Mouse (Mus musculus): ENCODE results near the gene Spc24. TPM values are rescaled to one million over a fixed set of nuclear protein-coding genes. Genes with fewer than 3 reads are reported as not detected.

Spc24 gene
- polyA plus RNA-seq, 1 experiment, result 3.3 TPM

DNA sequence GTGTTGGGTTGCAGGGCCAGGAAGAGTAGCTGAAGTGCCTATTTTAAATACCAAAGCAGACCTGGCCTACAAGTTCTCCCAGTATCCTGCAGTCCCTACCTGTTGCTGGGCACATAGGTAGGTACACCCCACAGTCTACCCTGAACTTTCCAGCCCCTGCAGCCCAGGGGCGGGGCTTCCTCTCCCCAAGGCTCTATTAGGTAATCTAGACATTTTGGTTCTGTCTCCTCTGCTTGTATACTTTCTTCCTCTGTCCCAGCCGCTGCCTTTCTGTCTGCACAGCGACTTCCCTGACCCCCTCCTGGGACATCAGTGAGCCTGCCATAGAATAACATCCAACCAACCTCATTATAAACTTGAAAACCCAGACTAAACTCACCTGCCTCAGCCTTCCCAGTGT, 9.7 kb downstream of the Spc24 start:
- DNase-seq (ENCODE audit: extremely low spot score in 1 of 2, low spot score in 1 of 2), result no peak

DNA sequence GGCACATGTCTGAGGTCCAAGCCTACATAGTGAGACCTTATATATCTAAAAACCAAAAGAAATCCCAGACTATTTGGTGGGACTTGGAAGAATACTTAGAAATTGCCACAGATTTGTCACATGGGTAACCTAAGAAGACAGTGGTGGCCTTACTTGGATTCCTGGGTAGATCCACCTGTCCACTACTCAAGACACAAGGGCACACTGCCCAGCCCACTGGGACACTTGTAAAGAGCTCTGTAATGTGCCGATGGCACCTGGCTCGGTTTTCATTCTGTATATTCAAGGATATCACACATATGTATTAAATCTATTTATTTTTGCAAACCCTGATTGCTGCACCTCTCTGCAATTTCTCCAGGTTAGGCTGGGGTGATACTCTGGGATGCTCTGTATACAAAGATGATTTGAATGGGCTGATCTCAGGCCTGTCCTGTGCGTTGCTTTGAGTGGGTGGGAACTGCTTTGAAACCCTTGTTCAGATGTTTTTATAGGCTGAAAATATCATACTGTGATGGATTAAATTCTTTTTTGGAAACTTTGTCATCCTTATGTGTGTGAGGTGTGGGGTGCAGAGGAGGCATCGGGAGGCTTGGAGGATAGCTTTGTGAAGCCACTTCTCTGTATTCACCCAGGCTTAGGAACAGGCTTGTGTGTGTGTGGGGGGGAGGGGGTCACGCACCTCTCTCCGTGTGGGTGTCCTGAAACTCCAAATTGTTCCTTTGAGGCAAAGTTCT, 10.6 kb downstream of the Spc24 start:
- no peak for DNase-seq (ENCODE audit: extremely low spot score in 1 of 2, low spot score in 1 of 2)

DNA sequence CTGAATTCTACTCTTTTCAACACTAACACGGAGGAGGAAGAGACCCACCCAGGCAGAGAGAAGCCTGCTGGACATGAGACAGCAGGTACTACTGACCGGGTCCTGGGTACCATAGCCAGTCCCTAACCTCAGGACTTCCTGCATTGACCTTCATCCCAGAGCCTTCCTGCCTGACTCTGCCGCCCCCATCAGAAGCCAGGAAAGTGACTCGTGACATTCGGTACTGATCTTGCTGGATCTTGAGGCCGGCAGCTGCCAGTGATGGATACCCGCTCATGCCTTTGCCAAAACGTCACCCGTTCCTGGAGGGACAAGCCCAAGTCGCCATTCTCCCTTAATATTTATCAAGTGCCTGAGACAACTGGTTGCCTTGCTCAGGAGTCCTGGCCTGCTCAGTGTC, 11.6 kb downstream of the Spc24 start:
- no peak for DNase-seq (ENCODE audit: extremely low spot score in 1 of 2, low spot score in 1 of 2)

DNA sequence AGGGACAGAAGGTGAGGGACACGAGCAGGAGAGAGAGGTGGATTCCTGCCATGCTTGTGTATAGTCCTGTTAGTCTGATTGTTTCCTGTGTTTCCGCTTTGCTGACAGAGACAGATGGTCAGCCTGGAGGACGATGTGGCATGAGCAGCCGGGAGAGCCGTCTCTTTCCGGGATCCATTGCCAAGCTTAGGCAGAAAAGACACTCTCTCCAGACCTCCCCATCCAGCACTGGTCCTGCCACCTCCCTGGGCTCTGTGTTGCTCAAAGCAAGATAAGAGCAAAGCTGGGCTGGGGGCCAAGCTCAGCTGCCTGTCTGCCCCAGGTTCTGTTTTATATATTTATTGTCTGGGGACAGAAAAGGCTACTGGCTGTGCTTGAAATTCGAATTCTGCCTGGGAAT, 12.1 kb downstream of the Spc24 start:
- DNase-seq (ENCODE audit: extremely low spot score in 1 of 2, low spot score in 1 of 2), result no peak

DNA sequence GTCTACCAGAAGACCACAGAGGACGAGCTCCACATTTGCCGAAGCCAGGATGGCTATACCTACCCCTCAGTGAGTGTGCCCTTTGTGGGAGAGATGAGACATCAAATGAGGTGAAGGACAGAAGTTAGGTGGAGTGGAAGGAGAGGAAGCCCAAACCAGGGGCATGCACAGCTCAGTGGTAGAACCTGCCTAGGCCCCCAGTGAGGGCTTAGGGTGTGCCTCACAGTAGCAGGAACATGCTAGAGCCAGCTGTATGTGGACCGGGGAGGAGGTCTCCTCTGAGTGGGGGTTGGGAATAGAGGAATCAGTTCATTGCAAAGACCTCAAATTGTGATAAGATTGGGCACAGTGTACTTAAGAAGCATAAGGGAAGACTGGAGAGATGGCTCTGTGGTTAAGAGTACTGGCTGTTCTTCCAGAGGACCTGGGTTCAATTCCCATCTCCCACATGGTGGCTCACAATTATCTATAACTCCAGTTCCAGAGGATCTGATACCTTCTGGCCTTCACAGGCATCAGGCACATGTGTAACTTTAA, 12.8 kb downstream of the Spc24 start:
- no peak for DNase-seq (ENCODE audit: extremely low spot score in 1 of 2, low spot score in 1 of 2)

DNA sequence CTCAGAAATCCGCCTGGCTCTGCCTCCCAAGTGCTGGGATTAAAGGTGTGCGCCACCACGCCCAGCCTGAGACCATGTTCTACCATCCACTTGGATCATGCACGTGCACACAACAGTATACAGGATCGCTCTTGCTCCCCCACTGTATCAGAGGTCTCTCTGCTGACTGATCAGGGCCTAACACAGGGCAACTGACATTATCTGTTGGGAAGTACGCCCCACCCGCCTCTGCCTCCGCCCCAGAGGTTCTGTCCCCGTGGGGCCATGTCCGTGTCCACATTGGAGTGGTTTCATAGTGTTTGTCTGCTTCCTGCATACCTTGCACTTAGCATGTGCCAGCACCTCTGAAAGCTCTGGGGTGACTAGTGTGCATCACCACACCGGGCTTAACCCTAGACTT, 18.6 kb downstream of the Spc24 start:
- DNase-seq (ENCODE audit: extremely low spot score in 1 of 2, low spot score in 1 of 2), result no peak

DNA sequence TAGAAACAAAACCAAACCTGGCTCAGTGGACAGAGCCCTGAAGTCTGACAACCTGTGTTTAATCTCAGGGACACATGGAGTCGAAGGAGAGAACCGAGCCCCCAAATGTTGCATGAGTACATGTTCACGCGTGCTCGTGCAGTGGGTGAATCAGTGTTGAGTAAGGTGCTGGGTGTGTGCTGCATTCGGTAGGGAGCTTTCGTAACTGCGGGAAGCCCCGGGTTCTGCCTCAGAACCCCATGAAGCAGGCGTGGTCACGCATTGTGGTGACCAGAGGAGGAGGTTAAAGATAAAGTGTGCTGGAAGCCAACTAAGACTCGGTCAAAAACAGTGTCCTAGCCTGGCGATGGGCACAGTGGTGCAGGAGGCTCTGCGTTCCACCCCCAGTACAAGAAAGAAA, 19.7 kb downstream of the Spc24 start:
- DNase-seq (ENCODE audit: extremely low spot score in 1 of 2, low spot score in 1 of 2), result no peak

DNA sequence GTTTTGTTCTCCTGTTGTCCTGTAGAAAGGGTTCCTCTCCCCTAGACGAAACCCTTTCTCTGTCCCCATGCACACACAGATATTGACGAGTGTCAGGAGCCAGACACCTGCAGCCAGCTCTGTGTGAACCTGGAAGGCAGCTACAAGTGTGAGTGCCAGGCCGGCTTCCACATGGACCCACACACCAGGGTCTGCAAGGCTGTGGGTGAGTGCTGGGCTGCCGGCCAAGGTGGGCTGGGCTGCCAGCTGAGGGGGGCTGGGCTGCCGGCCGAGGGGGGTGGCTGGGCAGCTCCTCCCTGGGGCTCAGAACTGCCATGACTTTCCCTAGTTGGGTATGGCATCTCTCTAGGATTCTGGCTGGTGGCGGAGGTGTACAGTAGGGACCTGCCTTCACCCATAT, 21.3 kb downstream of the Spc24 start:
- no peak for DNase-seq (ENCODE audit: extremely low spot score in 1 of 2, low spot score in 1 of 2)

DNA sequence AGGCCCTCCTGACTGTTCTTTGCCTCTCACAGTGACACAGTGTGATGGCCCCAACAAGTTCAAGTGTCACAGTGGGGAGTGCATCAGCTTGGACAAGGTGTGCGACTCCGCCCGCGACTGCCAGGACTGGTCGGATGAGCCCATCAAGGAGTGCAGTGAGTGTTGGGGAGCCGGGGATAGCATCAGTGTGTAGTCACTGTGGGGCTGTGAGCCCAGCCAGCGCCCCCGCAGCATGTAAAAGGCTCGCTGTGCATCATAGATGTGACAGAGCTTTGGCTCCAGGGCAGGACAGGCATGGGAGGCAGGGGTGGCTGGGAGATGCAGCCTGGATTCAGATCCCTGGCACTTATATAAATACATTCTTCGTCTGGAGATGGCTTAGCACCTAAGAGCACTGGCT, 22.9 kb downstream of the Spc24 start:
- peak; percentile 53 to 59 for DNase-seq (ENCODE audit: extremely low spot score in 1 of 2, low spot score in 1 of 2)

DNA sequence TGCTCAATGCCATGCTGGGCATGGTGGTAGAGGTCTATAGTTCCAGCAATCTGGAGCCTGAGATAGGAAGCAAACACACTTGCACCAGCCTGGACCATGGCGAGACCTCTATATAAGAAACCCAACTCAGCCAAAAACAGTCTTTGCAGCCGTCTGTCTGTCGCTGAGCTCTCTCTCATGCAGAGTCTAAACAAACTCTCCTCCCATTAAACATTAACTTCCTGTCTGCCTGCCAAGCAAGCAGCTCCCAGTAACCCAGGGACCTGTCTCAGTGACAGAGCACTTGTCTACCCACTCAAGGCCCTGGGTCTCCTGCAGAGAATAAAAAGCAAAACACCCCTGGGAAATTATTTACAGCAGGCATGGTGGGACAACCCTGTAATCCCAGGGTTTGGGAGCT, 23.5 kb downstream of the Spc24 start:
- no peak for DNase-seq (ENCODE audit: extremely low spot score in 1 of 2, low spot score in 1 of 2)

DNA sequence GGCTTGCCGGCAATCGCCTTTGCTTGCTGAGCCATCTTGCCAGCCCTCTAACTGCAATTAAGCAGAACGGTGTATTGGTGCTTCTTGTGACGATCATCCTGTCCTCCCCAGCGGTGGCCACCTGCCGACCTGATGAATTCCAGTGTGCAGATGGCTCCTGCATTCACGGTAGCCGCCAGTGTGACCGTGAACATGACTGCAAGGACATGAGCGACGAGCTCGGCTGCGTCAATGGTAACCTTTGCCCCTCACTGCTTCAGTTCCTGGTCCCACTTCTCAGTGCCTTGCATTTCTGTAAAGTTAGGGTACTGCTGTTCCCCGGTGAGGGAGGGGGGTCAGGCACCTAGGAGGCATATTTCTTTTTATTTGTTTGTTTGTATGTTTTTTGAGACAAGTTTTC, 25.0 kb downstream of the Spc24 start:
- DNase-seq (ENCODE audit: extremely low spot score in 1 of 2, low spot score in 1 of 2), result no peak

DNA sequence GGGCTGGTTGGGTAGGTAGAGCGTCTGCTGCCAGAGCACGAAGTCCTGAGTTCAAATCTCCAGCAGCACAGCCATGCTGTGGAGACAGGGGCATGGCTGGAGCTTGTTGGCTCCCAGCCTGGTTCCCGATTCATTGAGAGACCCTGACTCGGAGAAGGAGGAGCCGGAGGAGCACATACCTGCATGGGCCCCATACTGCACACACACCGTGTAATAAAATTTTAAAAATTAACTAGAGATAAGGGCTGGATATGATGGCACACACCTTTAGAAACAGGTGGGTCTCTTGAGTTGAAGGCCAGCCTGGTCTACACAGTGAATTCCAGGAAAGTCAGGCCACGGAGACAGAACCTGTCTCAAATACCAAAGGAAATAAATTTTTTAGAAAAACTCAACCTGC, 26.1 kb downstream of the Spc24 start:
- no peak for DNase-seq (ENCODE audit: extremely low spot score in 1 of 2, low spot score in 1 of 2)

DNA sequence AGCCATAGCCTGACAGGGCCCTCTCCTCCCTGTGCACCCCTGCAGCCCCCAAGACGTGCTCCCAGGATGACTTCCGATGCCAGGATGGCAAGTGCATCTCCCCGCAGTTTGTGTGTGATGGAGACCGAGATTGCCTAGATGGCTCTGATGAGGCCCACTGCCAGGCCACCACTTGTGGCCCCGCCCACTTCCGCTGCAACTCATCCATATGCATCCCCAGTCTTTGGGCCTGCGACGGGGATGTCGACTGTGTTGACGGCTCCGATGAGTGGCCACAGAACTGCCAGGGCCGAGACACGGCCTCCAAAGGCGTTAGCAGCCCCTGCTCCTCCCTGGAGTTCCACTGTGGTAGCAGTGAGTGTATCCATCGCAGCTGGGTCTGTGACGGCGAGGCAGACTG, 26.7 kb downstream of the Spc24 start:
- no peak for DNase-seq (ENCODE audit: extremely low spot score in 1 of 2, low spot score in 1 of 2)

DNA sequence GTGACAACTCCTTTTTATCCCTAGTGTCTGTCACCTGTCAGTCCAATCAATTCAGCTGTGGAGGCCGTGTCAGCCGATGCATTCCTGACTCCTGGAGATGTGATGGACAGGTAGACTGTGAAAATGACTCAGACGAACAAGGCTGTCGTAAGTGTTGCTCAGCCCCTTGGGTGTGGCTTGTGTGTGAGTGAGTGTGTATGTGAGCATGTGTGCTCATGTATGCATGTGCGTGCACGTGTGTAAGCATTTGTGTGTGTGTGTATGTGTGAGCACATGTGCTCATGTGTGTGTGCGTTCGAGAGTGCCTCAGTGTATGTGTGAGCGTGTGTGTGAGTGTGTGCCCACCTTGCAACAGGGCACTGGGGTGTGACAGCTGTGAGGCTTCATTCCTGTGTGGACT, 27.8 kb downstream of the Spc24 start:
- DNase-seq (ENCODE audit: extremely low spot score in 1 of 2, low spot score in 1 of 2), result no peak

DNA sequence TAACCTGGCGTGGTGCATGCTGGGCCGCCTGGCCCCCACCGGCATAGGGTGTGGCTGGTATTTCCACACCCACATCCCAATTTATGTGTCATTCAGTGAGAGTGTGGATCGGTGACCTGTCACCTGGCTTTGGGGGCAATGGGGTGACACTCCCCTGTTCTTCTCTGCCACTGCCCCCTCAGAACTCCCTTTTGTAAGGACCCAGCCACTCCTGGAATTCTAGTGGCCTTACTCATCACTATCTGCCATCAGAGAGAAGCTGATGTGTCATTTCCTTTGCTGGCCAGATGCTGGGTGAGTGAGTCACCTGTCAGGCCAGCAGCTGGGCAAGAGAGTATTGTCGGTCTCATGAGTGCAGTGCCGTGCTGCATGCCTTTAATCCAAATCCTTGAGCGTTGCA, 30.8 kb downstream of the Spc24 start:
- DNase-seq (ENCODE audit: extremely low spot score in 1 of 2, low spot score in 1 of 2), result no peak

DNA sequence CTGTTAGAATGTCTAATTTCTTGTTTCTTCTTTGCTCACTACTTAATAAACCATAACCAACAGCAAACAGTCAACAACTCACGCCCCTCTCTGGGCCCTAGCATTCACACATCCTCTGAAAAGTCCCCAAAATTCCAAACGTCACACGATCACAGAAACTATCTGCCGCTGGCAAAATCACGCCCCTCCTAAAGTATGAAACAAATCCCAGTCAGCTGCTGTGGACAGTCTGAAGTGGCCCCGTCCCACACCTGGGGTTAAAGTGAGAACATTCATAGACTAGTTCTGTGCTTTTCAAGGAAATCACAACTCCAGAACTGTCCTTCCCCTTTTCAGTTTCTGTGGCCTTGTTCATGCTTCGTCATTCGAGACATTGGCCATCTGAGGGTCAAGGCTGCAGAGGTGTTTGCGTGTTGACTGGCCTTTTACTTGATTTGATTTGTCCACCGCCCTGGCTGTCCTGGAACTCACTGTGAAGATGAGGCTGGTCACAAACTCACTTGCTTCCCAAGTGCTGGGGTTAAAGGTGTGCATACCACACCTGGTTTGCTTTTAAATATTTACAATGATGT, 31.8 kb downstream of the Spc24 start:
- DNase-seq (ENCODE audit: extremely low spot score in 1 of 2, low spot score in 1 of 2), result no peak

DNA sequence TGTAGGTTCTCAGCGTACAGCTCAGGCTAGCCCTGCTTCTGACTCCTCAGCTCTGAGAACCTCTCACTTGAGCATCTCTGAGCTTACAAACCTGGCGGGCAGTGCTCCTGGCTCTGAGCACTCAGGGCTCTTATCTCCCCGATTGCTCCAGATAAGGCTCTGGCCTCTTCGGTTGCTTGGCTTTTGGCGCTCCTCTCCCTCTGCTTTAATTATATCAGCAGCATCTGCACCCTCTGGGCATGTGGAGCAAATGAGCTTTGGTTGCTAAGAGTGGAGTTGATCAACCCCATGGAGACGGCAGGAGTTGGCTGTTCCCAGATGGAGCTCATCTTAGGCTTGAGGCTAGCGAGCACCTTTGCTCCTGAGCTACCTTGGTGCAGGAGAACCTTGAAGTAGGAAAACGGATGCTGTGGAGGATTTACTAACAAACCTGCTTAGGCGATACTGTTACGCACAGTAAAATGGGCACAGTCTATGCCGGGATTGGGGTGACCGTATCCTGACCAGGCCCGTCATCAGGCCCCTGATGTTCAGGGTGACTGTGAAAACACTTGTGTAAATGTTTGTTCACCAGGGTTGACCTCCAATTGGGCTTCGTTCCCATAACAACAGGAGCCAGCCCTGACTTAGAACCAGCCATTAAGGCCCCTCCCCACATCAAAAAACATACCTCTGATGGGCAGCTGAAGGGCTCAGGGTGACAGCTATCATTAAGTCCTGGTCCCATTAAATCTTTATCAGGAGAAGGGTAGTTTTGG, 33.7 kb downstream of the Spc24 start:
- DNase-seq (ENCODE audit: extremely low spot score in 1 of 2, low spot score in 1 of 2), result no peak

DNA sequence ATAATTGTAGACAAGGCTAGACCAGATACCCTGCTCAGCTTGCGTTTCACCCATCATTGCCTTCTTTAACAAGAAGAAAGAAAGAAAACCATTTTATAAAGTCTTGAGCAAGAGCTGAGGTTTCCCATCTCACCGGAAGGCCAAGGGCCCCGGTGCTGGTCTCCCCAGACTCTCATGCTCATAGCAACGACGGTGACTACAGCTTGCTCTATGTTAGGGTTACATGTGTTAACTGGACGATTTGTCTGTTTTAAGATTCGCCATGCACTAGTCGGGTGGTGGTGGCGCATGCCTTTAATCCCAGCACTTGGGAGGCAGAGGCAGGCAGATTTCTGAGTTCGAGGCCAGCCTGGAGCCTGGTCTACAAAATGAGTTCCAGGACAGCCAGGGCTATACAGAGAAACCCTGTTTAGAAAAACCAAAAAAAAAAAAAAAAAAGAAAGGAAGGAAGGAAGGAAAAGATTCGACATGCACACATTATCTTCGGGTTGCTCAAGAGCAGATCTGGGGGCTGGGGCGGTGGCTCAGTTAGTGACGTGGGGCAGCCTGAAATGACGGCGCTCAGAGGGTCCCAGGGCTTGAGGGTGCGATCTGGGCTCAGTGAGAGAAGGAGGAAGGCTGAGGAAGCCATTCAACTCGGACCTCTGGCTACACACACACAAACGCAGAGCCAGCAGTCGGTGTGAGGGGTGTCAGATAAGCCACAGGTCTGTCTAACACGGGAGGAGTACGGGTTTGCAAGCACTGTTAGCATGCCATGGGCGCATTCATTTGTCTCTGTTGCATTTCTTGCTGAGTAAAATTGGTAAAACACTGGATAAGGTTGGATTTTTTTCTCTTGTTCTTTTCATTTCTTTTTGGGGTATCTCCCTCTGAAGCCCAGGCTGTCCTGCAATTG, 34.6 kb downstream of the Spc24 start:
- no peak for DNase-seq (ENCODE audit: extremely low spot score in 1 of 2, low spot score in 1 of 2)

DNA sequence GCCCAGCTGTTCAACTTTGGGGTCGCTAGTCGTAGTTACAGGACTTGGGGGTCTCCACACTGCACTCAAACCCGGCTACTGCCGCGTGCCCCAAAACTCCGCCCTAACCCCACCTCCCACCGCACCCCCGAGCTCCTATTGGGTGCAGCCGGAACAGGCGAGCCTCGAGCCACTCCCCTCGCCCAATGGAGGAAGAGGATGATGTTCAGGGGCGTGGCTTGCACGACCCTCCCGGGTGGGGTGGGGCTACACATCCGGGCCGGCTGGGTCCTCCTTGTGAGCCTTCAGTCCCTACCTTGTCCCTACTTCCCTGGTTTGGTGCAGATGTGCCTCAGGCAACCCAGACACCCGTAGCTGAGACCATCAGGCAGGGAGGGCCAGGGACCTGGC, 36.0 kb downstream of the Spc24 start:
- DNase-seq (ENCODE audit: extremely low spot score in 1 of 2, low spot score in 1 of 2), result peak; percentile 83 to 89

DNA sequence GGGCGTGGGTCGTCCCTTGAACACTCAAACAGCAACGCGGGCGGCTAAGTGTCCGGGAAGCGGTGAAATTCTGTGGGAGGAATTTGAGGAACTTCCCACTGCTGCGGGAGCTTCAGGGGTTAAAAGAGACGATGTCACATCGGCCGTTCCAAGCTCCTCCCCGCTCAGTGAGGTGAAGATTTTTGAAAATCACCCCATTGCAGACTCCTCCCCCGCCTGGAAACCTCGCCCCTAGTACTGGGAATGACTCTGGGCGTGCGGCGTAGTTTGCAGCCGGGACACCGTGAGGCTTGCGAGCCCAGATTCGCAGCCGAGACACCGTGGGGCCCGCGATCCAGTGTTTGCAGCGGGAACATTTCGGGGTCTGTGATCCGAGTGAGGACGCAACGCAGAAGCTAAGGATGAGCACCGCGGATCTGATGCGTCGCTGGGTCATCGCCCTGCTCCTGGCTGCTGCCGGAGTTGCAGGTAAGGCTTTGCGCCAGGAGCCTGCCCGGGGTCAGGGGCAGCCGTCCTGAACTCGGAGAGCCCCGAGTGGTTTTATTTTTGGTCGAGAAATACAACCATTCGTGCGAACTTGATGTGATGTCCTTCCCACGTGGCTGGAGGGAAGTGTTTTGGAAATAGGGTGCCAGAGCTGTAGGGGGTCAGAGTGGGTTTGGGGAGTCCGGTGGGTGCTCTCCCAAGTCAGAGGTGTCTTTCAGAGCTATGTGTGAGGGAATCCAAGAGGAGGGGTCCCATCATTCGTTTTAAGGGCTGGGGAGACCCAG, 36.5 kb downstream of the Spc24 start, which contains the start of gene Ldlr:
TSS of gene Ldlr (plus strand) at position 107 of the 770 bp plus-strand sequence.
- DNase-seq (ENCODE audit: extremely low spot score in 1 of 2, low spot score in 1 of 2), result peak; percentile 59 to 80

Data from frontal cortex, adult 2 months (tissue).